Mouse (Mus musculus) granulocyte monocyte progenitor cell, adult 5-6 weeks (primary cell): ENCODE results near the gene 1600002K03Rik. TPM values are rescaled to one million over a fixed set of nuclear protein-coding genes. Genes with fewer than 3 reads are reported as not detected.
A peak's percentile ranks its signal among the peaks of the same experiment; 100 is the strongest.

Source experiments
- ATAC-seq: replicated peaks from 2 replicates; pipeline ENCODE4 v1.8.0; 2016; ENCODE audit warnings: mild to moderate bottlenecking, moderate TSS enrichment, inconsistent platforms; ENCODE audit not compliant: poor library complexity, severe bottlenecking
- total RNA-seq, 2 experiments: library from RNA; stranded (forward) in 1 of 2; stranded (reverse) in 1 of 2; fragments of 200-712, 200-1000 nt in 1 of 2; fragments of >200 nt in 1 of 2; fragmentation: Nextera tagmentation in 1 of 2; gene quantifications; 2 replicates each; pipeline ENCODE4 v1.2.3; 2014 to 2017

Gene 1600002K03Rik
- total RNA-seq, 2 experiments from 2014 or later, result 11.2 to 43.4 TPM

DNA sequence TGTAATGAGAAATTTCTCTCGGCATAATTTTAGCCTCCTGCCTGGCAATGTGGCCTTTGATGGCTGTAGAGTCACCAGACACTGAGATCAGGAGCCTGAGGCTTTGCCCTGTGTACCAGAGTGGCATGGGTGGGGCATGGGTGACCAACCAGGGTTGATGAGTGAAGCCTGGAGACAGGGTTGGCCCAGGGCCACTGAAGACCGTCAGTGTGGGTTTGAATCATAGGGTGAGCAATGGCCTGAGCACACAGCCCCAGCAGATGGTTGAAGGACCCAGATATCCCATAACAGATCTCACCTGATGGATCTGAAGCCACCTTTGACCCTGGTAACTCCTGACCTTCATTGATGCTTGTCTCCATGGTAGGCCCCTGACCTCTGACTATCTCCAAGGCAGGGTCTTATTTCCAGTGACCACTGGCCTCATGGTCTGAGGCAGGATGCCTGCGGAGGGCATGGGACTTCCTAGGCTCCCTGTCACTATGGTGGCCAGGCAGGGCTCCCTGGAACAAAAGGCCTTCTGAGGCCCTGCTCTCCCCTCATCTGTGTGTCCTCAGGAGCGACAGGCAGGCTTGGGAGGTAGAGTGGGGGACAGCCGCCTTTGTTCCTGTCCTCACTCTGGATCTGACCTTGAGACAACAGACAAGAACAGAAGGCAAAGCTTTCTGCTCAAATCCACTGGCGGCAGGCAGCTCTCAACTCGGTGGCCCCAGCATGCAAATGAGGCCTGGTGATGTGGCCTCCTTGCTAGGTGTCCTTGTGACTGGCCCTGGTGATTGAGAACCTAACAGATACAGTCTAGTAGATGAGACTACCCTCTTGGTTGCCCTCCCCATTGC, 4.9 kb downstream of the 1600002K03Rik start:
- no peak for ATAC-seq

DNA sequence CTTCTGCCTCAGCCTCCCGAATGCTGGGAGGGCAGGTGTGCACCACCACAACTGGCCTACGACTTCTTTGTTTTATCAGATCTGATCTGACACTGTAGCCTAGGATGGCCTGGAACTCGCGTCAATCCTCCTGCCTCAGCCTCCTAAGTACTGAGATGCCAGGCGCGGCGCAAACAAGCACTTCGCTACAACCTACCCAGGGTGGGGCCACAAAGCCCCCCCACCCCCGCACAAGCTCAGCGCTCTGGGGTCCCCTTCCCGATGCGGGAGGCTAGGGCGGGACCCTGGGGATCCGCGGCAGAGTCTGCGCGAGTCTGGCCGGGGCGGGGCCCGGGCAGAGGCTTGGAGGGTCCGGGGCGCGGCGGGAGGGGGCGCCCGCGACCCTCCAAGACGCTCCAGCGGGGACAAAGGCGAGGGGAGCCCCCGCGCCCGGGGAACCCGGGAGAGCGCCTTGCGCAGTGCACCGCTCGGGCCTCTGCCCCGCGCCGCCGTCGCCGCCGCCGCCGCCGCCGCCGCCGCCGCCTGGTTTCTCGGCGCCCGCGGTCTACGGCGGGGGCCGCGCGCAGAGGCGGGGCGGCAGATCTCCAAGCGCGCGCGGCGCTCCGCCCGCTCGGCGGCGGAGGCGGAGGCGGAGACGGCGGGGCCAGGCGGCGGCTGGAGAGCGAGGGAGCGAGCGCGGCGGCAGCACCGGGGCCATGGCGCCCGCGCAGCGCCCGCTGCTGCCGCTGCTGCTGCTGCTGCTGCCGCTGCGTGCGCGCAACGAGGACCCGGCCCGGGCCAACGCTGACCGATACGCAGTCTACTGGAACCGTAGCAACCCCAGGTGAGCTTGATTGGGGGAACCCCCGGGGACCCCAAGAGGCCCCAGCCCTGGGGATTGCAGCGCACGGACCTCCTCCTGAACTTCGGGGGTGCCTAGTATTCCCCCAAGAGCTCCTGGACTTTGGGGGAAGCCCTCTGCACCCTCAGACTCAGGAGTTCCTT, 6.6 kb downstream of the 1600002K03Rik start, which contains the start of gene Efna2:
TSS of gene Efna2 (plus strand) at position 415 of the 984 bp plus-strand sequence.
- 0 out of 2 replicates have a peak, but pooled peaks have one; percentile 5 for ATAC-seq

DNA sequence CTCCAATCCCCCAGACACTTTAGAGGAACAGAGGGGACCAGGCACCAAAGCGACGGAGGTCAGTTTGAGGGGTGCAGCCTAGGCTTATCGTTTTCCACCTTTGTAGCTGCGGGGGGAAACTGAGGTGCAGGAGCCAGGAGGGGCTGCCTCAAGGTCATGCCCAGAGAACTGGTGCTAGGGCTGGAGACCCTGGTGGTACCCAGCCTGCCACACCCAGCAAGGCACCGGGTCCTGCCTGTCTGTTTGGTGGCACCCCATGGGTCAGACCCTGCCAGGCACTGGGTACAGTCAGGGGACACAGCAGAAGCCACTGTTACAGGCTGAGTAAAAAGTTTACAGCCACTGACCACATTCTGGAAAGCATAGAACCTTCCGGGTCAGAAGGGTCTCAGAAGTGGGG, 7.5 kb downstream of the 1600002K03Rik start:
- no peak for ATAC-seq

DNA sequence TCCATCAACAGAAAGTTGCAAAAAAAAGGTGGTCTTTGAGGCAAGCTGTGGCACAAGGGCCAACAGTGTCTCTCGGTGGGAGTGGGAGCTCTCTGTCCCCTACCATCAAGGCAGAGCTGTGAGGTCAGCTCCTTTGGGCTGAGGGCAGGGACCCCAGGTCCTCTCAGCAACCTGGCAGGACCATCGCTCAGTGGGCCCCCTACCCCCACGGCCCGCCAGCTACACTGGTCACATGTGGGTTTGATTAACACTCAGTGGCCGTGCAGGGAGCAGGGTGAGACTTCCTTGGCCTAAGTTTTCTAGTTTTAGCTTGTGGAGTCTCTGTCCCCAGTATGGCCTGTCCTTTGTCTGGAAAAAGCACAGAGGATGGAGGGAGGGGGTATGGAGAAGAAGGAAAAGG, 8.1 kb downstream of the 1600002K03Rik start:
- no peak for ATAC-seq

DNA sequence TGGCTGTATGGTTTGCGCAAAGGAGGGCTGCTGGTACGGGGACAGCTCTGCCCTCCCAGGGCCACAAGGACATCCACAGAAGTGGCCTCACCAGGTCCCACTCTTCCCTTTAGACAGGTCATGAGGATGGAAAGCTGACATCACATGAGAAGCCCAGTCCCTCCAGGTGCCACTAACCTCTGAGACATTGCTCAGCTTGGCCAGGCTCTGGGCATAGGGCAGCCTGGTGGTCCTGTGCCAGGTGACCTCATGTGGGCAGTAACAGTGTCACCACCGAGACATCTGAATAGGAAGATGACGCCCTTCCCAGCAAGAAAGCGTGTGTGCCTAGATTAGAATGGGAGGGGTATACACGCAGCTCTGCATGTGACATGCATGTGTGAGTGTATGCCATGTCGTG, 9.8 kb downstream of the 1600002K03Rik start:
- ATAC-seq, result no peak

DNA sequence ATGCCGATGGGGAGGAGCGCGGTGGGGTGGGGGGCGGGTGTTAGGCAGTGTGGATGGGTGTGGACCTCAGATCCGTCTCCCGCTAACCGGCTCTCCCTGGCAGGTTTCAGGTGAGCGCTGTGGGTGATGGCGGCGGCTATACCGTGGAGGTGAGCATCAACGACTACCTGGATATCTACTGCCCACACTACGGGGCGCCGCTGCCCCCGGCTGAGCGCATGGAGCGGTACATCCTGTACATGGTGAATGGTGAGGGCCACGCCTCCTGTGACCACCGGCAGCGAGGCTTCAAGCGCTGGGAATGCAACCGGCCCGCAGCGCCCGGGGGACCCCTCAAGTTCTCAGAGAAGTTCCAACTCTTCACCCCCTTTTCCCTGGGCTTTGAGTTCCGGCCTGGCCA, 13.9 kb downstream of the 1600002K03Rik start:
- no peak for ATAC-seq

DNA sequence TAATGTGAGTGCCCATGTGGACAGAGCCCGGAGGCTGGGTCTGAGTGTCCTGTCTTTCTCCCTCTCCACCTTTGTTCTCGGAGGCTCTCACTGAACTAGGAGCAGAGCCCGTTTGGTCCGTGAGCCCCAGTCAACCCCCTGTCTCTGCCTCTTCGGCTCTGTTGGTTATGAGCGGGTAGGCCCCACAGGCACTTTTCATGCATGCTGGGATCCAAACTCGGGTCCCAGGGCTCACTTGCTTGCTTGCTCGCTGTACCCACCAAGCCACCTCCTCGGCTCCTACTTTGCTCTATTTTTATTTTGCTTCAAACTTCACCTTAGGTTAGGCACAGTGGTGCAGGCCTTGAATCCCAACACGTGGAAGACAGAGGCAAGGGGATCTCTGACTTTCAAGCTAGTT, 15.0 kb downstream of the 1600002K03Rik start:
- no peak for ATAC-seq

DNA sequence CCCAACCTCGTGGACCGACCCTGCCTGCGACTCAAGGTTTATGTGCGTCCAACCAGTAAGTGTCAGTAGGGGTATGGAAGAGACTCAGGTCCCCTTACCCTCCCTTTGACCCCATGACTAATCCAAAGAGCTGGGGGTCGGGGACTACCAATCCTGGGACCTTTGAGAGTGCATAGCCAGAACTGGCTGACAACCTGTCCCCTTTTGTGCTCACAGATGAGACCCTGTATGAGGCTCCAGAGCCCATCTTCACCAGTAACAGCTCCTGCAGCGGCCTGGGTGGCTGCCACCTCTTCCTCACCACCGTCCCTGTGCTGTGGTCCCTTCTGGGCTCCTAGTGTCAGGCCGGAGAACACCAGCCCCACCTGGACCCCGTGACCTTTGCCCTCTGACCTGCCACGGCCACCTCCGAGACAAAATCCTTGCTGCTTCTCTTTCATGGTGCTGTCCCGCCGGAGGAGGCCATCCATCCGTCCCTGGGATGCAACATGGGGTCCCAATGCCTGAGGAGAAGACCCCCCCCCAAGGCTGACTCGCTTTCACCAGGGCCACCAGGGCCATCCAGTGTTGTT, 15.8 kb downstream of the 1600002K03Rik start:
- ATAC-seq, result no peak

DNA sequence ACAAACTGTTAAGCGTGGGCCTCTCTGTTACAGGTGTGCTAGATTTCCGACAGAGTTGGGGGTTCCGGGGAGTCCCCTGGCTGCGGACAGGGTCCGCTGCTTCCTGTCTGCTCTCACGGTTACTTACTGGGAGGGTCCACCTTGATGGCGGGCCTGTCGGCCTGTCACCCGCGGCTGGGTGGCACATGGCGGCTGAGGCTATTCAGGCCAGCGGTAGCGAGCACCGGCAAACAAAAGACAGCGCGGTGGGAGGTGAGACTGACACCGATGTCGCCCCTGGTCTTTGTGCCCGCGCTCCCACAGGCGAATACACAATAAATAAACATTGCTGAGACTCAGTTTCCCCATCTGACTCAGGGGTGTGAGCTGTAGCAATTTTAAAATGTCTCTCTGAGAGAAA, 17.3 kb downstream of the 1600002K03Rik start:
- ATAC-seq, result no peak

DNA sequence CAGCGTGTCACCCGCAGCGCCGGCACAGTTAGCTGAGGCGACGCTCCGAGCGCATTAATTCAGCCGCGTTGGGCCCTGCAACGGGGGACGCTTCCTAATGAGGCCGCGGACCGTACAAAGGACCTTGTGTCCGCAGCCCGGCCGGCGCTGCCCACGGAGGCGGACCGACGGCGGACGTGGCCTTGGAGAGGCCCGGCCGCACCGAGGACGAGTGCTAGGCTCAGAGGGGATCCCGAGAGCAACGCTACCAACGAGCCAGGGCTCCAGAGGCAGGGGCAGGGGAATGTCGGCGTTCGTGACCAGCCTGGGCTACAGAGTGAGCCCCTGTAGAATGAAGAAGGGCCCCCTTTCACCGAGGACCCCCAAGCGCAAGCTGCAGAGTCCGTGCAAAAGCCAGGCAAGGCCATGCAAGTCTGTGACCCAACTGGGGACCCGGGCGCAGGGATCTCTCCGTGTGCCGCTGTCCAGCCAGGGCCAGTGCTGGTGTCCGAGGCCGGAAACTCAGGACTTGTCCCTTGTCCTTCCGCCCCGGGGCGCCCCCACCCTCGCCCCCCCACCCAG, 17.8 kb downstream of the 1600002K03Rik start:
- peak; percentile 18; the same call in 1 of the 2 replicates for ATAC-seq

DNA sequence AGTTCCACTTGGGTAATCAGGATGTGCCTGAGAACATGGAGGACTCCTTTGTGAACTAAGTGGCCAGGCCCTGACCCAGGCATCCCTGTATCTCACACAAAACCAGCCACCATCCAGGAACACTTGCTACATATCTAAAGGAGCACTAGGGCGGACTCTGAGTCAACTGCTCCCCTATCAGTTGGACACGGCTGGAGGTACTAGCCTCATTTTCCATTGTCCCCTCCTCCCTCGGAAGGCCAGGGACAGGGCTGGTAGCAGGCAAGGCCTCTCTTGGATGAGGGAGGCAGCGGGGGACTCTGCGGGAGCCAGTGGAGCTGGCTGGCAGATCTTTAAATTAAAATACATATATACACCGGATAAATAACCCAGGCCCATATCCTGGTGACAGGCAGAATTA, 21.2 kb downstream of the 1600002K03Rik start:
- ATAC-seq, result no peak

DNA sequence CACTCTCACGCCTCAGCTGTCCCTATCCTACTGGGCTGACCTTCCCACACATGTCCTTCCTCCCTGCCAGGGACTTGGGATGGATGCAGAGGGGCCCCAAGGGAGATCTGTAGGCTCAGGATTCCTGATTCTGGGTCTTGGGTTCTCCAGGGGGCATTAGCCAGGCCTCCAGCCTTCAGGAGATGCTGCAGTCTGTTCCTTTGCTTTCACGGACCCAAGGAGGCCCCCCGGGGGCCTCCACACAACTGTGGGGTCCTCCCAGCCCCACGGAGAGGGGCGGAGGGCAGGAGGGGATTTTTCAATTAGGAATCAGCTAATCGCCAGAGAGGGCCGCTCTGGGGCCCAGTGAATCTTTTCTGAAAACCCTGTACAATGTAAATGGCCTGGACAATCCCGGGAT, 21.7 kb downstream of the 1600002K03Rik start:
- ATAC-seq, result no peak

DNA sequence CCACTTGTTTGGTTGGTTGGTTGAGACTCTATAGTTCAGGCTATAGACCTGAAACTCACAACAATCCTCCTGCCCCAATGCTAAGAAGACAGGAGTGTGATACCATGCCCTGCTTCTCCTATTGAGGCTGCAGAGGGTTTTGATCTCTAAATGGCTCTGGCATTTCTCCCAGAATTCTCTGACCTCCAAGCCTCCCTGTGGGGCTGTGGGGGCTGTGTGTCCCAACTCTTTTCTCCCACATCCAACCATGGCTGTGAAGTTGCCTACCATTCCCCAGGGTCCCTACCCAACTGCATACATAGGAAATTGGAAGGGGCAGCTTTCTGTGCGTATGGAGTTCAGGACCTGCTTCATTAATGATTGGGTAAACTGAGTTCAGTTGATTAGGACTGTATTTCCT, 23.4 kb downstream of the 1600002K03Rik start:
- no peak for ATAC-seq

DNA sequence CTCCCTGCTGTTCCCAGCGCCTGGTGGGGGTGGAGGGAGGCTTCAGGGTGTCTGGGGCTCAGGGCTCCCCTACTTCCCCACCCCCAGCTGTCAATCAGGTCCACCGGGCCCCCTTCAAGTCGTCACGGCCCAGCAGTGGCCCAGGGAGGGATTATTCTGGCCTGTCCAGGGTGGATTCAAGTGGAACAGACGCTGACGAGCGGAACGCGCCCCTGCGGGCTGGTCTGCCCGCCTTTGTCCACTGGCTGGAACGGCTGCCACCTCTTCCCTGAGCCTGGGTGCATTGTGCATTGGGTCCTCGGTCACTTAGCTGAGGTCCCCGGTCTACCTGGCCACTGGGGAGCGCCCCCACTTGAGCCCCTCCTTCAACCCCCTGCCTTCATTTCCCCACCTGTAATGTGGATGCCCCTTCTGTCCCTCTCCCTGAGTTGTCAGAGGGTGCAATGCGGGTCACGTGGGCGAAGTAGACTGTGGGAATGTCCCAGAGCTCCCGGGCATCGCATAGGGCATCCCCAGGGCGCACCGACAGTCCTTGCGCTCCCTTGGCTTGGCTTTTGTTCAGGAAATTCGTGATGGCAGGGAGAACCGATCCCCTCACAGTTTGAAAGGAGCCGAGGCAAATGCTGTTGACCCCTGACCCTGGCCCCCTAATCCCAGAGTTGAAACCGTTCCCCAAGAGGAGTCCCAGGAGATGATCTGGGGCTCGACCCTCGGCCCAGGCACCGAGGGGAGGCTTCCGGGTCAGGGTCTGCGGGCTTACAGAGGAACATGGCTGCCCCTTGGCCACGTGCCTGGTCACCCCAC, 24.2 kb downstream of the 1600002K03Rik start:
- ATAC-seq, result no peak

DNA sequence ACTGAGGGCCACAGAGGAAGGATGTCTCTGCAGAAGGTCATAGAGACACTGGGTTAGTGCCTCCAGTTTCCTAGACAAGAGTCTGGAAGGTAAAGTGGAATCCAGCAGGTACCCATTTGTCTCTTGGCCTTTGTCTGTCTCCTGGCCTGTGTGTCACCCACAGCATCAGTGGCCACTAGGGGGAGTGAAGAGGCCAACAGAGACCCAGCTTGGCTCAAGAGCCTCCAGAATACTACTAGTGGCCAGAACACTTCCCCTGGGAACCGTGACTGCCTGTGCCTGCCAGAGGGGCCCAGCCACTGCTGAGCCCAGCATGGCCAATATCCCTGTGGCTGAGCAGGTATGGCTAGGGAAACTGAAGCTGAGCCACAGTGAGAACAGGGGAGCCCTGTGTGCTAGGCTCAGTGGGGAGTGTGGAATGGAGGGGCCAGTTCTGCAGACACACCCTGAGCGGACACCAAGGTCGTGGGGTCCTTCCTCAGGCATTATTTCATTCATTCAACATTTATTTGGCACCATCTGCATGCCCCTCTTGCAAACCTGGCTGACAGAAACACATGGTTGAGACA, 26.8 kb downstream of the 1600002K03Rik start:
- peak; percentile 98 for ATAC-seq

DNA sequence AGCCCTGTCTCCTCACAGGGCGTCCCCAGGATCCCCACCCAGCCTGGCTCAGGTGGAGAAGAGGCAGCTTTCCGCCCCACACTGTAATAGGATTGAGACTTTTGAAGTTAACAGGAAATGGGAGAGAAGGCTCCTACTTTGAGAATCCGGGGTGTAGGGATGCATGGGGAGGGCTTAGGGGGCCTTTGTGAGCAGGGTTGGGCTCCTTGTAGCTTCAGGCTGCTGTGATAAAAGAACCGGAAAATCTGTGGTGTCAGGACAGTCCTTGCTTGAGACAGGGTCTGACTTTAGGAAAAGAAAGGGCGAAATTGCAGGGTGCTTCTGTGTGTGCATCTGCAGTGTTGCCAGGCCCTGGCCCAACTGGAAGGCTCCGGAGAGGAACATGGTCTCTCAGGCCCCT, 27.7 kb downstream of the 1600002K03Rik start:
- ATAC-seq, result no peak

DNA sequence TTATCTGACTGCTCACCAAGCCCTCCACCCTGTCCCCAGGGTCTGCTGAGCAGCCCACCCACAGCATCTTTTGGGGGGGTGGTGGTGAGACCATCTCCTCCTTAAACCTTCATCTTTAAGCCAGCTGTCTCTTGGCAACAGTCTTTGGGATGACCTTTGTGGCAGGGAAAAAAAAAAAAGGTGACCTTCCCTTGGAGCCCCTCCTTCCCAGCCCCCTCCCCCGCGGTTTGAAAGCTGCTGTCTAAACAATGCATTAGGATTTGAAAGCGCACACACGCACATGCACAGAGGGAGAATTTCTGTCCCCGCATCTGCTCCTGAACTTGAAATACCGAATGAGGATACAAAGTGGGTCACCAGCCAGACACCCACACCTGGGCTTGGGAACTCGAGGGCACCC, 31.3 kb downstream of the 1600002K03Rik start:
- ATAC-seq, result no peak

DNA sequence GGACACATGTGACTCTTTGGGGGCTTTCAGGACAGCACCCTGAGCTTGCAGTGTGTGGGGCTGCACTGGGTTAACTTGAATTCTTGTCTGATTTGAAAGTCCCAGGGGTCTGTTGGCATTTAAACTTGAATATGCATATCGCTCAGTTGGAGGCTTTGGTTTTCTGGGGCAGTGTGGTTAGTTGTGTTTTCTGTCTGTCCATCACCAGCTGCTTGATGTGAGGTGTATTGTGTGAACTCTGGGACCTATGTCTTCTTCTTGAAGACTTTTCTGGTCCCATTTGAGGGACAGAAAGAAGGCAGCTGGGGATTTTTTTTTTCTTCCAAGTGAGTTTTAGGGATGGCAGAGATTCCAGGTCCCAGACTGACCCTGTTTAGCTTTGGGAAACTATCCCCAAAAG, 34.5 kb downstream of the 1600002K03Rik start:
- no peak for ATAC-seq

DNA sequence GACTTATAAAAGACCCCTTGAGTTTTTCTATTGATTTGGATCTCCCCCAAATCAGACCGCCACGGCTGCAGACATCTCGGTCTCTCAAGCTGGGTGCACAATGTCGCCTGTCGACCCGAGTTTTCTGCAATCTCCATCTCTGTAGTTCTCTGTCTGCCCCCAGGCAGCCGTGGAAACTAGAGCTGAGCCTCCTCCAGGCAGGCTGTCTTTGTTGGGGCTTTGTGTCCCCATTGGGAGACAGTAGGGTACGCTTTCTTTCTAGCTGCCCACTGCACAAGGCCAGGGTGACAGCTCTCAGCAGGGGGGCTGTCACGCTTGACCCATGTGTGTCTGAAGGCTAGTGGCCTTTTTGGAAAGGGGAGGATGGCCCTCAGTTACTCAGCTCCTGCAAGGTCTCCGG, 34.9 kb downstream of the 1600002K03Rik start:
- ATAC-seq, result no peak
